Mouse (Mus musculus) kidney, adult 2 months (tissue): ENCODE measurements around the gene Qprt.

Source experiments
- CTCF ChIP-seq: fragments of 200-500 bp; conservative IDR thresholded peaks from 2 replicates; pipeline ENCODE4 v1.5.1; 2011; ENCODE audit warnings: low read depth, mild to moderate bottlenecking, control low read depth, low read length, moderate library complexity, mixed read lengths; ENCODE audit not compliant: insufficient read depth, insufficient read length
- POLR2A ChIP-seq: fragments of 200-500 bp; IDR thresholded peaks from one replicate; pipeline ENCODE4 v1.6.1; 2011; ENCODE audit warnings: low read depth, low read length, control low read depth

GRCm38 (mm10) chr7:127142214-127142613, 20.2 kb upstream of the Qprt start:
- no peak for TF ChIP-seq CTCF
- TF ChIP-seq POLR2A = no peak
